9 mouse cellular contexts compared by ENCODE assay signal in the genomic region with DNA sequence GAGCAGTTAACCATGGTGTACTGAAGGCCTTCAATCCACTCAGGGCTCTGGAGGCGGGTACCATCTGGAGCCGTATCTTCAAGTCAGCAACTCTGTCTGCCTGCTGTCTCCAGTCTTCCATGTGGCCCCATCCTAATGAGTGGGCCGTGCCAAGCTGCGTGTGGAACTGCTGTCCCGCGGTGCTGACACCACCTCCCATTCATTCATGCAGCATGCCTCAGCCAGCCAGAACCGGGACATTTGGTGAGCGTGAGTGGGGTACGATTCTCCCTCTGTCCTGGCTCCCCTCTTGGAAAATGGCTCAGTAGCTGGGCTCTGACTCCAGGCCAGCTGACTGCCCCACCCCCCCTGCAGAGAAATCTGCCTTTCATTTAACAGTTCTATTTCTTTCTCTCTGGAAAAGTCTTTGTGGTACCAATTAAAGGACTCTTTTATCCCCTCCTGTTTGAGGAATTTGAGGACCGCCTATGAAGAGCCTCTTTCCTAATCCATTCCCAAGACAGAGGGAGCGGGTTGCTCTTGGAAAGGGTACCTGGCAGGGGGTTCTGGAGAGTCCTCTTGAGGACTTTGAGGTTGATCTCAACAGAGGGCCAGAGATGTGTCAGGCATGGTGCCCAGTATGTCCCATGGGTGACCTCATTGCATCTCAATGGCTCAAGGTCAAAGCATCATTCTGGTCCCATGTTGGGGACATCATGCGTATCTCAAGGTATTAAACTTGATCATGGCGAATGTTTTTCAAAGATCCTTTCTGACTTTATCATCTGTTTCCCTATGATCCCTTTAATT. TPM values are rescaled to one million over a fixed set of nuclear protein-coding genes. Genes with fewer than 3 reads are reported as not detected.
DNase-seq lines count a peak whose midpoint lies in the region; ATAC-seq and TF ChIP-seq lines count a peak whose summit lies in the region.
"Had no signal": no experiment of that assay in that cellular context is flagged by ENCODE, and none has a peak within 500 bp of the region (broad histone marks: within the 10 kb centered on the region; RNA-seq: fewer than 3 reads in every experiment).

No protein-coding gene starts in this region.

- ATAC-seq in hindbrain, postnatal 0 days, result peak; percentile 93
- ATAC-seq in hindbrain, embryonic 13.5 days (ENCODE audit: low FRiP score), result no peak
- 0 out of 2 replicates have a peak, but pooled peaks have one; percentile 59 for ATAC-seq in embryonic facial prominence, embryonic 13.5 days (ENCODE audit: insufficient number of reproducible peaks, insufficient read depth, low FRiP score, low TSS enrichment, low read depth)
- ATAC-seq in megakaryocyte progenitor cell, adult 5-6 weeks (replicated peaks; ENCODE audit: poor library complexity), result no peak

- TF ChIP-seq CTCF in hindbrain, postnatal 0 days (IDR thresholded peaks at IDR 0.05; ENCODE audit: low read depth), result no peak

- H3K4me1 ChIP-seq in hindbrain, postnatal 0 days (ENCODE audit: insufficient read depth, low read length), result no peaks in the 10 kb centered on the region
- H3K4me1 ChIP-seq in hindbrain, embryonic 13.5 days (replicated peaks), result 0 out of 2 replicates have a peak, but pooled peaks cover 7% of the 10 kb centered on the region
- peaks cover 11% of the 10 kb centered on the region for H3K4me1 ChIP-seq in embryonic facial prominence, embryonic 13.5 days

- H3K27me3 ChIP-seq in hindbrain, postnatal 0 days (ENCODE audit: insufficient read depth, low read length), result no peaks in the 10 kb centered on the region
- no peaks in the 10 kb centered on the region for H3K27me3 ChIP-seq in hindbrain, embryonic 13.5 days
- H3K27me3 ChIP-seq in embryonic facial prominence, embryonic 13.5 days, result no peaks in the 10 kb centered on the region

- 26% methylated on average over 13 of the region's 13 CpGs for WGBS in hindbrain, postnatal 0 days
- 38% methylated on average over 13 of the region's 13 CpGs for WGBS in hindbrain, embryonic 13.5 days
- WGBS in embryonic facial prominence, embryonic 13.5 days, result 27% methylated on average over 13 of the region's 13 CpGs

- no peak overlapping the region for H3K9ac ChIP-seq in hindbrain, postnatal 0 days (replicated peaks; ENCODE audit: low read length)
- no peak overlapping the region for H3K9ac ChIP-seq in hindbrain, embryonic 13.5 days
- no peak overlapping the region for H3K9ac ChIP-seq in embryonic facial prominence, embryonic 13.5 days

- H3K4me3 ChIP-seq in hindbrain, postnatal 0 days (ENCODE audit: low read length), result no peak overlapping the region
- H3K4me3 ChIP-seq in hindbrain, embryonic 13.5 days, result no peak overlapping the region
- H3K4me3 ChIP-seq in embryonic facial prominence, embryonic 13.5 days, result no peak overlapping the region

- DNase-seq in hindbrain, postnatal 0 days (ENCODE audit: low spot score), result peak; percentile 78
- DNase-seq in layer of hippocampus, postnatal 25 days (ENCODE audit: extremely low spot score in 1 of 2, low spot score in 1 of 2), result peak; percentile 43
- peak; percentile 56 for DNase-seq in right cerebral cortex, postnatal 14 days
- no peak for DNase-seq in adrenal gland, adult 18-20 months (ENCODE audit: low spot score in 2 of 2)
- no peak for DNase-seq in urinary bladder, postnatal 4 days (ENCODE audit: low spot score in 2 of 2)
- DNase-seq: heart, postnatal 14 days had no signal

- no peaks in the 10 kb centered on the region for H3K9me3 ChIP-seq in hindbrain, postnatal 0 days (ENCODE audit: low read length)
- H3K9me3 ChIP-seq in hindbrain, embryonic 13.5 days, result no peaks in the 10 kb centered on the region
- peaks cover 3% of the 10 kb centered on the region; the same call in 1 of the 2 replicates for H3K9me3 ChIP-seq in embryonic facial prominence, embryonic 13.5 days

- H3K36me3 ChIP-seq in hindbrain, postnatal 0 days (ENCODE audit: insufficient read depth, low read length), result no peaks in the 10 kb centered on the region
- H3K36me3 ChIP-seq in hindbrain, embryonic 13.5 days, result no peaks in the 10 kb centered on the region
- H3K36me3 ChIP-seq in embryonic facial prominence, embryonic 13.5 days, result no peaks in the 10 kb centered on the region

- H3K27ac ChIP-seq in hindbrain, postnatal 0 days, result 0 out of 2 replicates have a peak overlapping the region, but pooled peaks have one; percentile 22
- no peak overlapping the region for H3K27ac ChIP-seq in hindbrain, embryonic 13.5 days
- peak overlapping the region; percentile 74 for H3K27ac ChIP-seq in embryonic facial prominence, embryonic 13.5 days

- H3K4me2 ChIP-seq in hindbrain, postnatal 0 days (ENCODE audit: low read depth, low read length), result no peak overlapping the region
- no peak overlapping the region for H3K4me2 ChIP-seq in hindbrain, embryonic 13.5 days
- 0 out of 2 replicates have a peak overlapping the region, but pooled peaks have one; percentile 18 for H3K4me2 ChIP-seq in embryonic facial prominence, embryonic 13.5 days

RNA-seq across cellular contexts. Expression of a gene that starts 55.5 kb away (rescaled TPM):
- 12.6 and 15.5 TPM in 2 replicates for total RNA-seq in hindbrain, postnatal 0 days (2014; rRNA removed)
- 57.8 and 65.5 TPM in 2 replicates for polyA plus RNA-seq in hindbrain, postnatal 0 days (2015; fragmentation: Nextera tagmentation; extraction: Ambion mirVana)
- 69.3 and 71.7 TPM in 2 replicates for polyA plus RNA-seq in hindbrain, embryonic 13.5 days (2015; fragmentation: Nextera tagmentation; extraction: Ambion mirVana)
- 77.2 and 85.2 TPM in 2 replicates for polyA plus RNA-seq in embryonic facial prominence, embryonic 13.5 days (2015; fragmentation: Nextera tagmentation; extraction: Ambion mirVana)
- total RNA-seq in layer of hippocampus, postnatal 25 days (2021), result 10 to 100 TPM; 53.3 to 55.2 TPM
- 10 to 100 TPM; 56.0 to 67.1 TPM for total RNA-seq in adrenal gland, adult 18-20 months (2021)
- 96.9 and 98.2 TPM in 2 replicates for total RNA-seq in megakaryocyte progenitor cell, adult 5-6 weeks (2015)
- total RNA-seq in megakaryocyte progenitor cell, adult 5-6 weeks (2017), result 52.1 and 83.4 TPM in 2 replicates

Comparison
In these comparisons a context has a peak if more than half of its experiments do, and no peak if none do; other contexts are left out.
1. ATAC-seq: peak in hindbrain, postnatal 0 days (single experiment) and embryonic facial prominence, embryonic 13.5 days (single experiment); none in hindbrain, embryonic 13.5 days (single experiment) and megakaryocyte progenitor cell, adult 5-6 weeks (single experiment).
2. DNase-seq: peak in hindbrain, postnatal 0 days (single experiment), layer of hippocampus, postnatal 25 days (2 of 2) and right cerebral cortex, postnatal 14 days (single experiment); none in adrenal gland, adult 18-20 months (0 of 2) and urinary bladder, postnatal 4 days (0 of 2).